Mouse (Mus musculus) G1E-ER4 (cell line): ENCODE results near the gene Ywhae. TPM values are rescaled to one million over a fixed set of nuclear protein-coding genes. Genes with fewer than 3 reads are reported as not detected.

ENCODE experiments used
- GATA1 ChIP-seq: IDR thresholded peaks from one replicate; pipeline ENCODE4 v1.8.0; 2012; ENCODE audit warnings: low read length, inconsistent platforms
- polyA plus RNA-seq: library from polyadenylated mRNA; stranded (reverse); fragments of >175 nt; gene quantifications from 2 replicates; pipeline ENCODE4 v1.2.3, GENCODE M21; 2012

The Ywhae gene
- polyA plus RNA-seq, 1 experiment: 613 TPM

DNA sequence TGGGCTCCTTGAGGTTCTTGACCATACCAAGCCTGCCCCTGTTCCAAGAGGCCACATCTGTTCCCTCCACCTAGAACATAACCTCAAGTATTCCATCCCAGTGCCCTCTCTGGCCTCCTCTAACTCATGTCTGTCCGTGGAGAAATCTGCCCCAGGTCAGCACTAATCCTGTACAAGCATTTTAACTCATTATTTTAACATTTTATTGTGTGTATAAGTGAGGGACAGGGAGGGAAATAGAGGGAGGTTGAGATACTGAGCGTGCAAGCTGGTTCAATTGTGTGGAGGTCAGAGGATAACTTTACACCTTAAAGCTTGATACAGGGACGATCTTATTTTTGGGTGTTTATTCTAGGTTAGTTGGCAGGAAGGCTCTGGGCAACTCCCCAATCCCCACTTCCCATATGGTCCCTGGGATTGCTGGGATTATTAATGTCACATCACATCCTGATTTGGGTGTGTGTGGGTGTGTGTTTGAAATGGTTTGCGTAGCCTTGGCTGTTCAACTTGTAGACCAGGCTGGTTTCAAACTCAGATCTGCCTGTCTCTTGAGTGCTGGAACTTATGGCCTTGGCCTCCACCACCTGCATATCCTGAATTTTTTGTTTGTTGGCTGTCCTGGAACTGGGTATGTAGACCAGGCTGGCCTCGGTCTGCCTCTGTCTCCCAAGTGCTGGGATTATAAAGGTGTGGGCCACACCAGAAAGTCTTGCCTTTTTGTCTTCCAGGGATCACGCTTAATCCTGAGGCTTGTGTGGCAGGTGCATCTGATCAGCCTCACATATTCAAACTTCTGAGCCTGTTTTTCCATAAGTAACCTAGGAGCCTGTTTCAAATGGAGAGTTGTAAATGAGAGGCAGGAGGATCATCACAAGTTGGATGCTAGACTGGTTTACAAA lies 35.7 kb downstream of the Ywhae start:
- no peak for TF ChIP-seq GATA1

DNA sequence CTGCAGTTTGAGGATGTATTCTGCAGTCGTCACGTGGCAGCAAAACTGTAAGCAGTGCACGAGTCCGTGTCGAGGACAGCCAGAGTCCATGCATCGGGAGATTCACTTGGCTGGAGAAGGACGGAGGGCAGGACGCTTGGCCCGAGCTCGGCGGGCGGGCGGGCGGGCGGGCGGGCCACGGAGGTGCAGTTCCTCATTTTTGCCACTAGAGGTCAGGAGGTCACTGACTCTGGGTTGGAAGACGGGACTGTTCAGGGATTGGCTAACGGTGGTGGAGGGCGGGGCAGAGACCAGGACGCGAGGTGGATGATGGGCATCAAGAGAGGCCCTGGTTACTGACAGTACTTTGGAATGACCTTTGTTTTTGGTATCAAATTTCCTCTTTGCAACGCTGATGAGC lies 36.5 kb downstream of the Ywhae start:
- TF ChIP-seq GATA1: no peak

DNA sequence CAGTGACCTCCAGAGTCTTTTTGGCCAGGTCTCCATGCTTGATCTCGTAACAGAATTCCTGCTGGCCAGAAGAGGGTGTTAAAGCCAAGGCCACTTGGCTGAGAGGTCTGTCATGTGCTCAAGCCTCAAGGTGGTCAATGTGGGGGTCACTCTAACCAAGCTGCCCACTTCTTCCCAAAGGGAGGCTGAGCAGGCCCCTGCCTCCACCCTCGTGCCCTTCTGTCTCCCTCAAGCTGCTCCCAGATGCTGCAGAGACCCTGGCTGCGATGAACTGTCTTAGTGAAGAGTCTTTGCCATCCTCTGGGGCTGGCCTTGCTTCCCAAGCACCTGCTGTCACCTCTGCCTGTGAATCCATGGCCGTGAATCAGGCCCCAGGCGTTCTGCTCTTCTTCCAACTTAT lies 39.9 kb downstream of the Ywhae start:
- no peak for TF ChIP-seq GATA1

DNA sequence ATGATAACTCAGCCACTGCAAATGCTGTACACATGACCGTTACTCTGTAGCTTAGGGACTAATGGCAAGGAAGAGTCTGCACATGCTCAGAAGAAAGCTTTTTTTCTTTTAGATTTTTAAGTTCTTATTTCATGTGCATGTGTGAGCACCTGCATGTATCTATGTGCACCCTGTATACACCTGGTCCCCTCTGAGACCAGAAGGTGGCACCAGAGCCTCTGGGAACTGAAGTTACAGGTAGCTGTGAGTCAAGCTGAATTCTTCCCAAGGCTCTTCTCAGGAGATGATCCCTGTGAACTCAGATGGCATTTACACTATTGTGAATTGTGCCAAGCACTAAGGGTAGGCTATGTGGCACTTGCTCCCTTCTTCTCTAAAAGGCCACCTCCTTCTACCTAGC lies 43.2 kb downstream of the Ywhae start:
- no peak for TF ChIP-seq GATA1

DNA sequence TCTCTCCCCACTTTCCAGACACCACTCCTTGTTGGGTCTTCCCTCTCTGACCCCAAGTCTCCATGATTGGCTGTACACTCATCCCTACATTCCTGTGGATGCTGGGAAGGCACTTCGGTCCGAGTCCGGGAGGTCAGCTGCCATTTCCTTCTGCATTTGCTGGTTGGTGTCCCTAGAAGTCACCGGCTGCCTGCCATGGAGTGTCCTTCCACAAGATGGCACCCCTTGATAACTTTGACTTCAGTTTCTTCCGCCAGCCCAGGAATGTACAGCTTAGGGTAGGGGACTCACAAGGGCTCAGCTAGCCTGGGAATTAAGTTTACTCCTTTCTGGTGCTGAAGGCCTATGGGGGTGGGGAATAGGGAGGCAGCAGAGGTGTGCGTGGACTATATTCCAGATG lies 49.2 kb downstream of the Ywhae start:
- TF ChIP-seq GATA1: no peak

DNA sequence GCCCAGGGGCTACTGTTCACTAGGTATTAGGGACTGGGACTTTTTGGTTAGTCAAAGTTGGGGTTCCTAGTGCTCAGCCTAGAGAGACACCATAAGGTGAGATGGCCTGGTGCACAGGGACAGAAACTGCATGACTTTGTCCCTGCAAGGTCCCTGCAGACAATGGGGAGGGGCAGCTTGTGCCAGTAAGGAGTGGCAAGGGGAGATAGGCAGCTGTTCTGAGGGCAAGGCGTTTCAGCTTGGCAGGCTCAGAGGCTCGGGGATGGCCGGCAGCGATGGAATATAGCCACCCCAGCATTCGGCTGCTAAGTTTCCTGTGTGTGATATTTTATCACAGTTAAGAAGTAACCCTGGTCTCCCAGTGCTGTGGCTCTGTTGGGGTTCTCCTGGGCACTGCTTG lies 51.1 kb downstream of the Ywhae start:
- TF ChIP-seq GATA1: no peak

DNA sequence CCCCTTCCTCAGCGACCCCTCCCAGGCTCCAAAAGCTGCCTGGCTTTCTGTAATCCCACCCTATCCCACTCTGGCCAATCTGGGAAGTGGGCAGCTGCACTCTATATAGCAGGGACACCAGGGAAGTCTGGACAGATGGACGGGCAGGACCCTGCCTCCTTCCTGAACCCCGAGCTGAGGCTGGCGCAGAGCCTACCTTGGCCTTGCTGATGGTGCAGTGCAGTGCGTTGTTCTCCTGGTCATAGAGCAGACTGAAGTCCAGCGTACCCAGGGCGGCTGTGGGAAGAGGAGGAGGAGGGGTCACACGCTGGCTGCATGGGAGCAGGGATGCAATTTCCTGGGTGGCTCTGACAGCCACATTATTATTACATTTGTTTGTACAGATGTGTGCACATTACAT lies 53.2 kb downstream of the Ywhae start:
- no peak for TF ChIP-seq GATA1

DNA sequence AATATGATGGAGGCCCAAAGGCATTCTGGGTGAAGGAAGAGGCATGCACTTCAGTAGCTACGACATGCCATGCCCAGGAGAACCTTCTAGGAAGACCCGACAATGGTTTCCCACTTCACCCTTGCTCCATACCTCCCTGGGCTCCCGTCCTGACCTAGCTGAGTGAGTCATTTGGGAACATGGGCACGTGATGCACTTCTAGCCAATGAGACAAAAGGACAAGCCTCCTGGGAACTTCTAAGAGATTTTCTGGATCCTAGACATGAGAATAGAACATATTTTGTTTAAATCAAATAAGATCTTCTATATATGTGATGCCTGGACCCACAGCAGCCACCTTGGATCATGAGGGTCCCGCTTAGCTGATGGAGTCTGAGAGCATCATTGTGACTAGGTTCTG lies 59.9 kb downstream of the Ywhae start:
- TF ChIP-seq GATA1: no peak

DNA sequence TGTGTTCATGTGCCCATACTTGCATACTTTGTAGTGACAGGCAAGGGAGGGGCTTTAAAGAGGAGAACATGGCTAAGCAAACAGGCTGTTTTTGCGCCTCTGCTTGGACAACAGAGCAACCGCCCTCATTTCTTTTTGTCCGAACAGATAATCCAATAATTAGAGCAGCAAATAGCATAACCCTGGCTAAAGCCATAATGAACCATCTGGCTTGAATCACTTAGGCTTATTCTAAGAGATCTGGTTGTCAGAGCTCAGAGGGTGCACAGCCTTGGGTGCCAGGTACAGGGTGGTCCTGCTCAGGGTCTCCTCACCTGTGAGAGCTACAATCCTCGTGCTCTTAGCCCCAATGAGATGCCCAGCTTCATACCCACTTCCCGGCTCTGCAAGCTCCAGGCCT lies 60.7 kb downstream of the Ywhae start:
- no peak for TF ChIP-seq GATA1

DNA sequence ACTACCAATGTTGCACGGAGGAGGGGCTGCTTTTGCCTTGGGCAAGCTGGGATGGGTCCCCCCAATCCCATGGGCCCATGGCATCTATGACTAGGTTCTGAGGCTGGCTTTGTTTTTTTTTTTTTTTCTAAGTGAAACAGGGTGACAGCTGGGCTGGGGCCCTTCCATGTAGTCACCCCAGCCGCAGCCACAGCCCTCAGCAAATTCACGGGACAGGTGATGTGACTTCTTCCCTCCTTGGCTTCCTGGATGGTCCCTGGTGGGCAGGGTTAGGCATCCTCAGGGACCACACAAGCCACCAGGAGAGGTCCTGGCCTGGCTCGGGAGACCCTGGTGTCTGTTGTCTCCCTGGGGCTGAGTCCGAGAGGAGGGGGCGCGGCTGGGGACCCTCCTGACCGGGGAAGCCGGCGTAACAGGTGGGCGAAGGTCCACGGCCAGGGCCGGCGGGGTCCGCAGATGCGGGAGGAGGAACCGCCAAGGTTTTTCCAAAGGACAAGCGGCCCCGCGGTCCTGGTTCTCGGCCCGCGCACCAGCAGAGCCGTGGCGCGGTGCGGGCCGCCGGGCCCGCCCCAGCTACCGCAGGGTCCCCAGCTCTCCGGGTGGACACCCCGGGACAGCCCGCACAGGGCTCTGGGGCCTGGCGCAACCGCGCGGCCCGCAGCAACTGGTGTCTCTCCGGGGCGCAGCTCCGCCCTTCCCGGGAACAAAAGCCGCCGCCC lies 62.1 kb downstream of the Ywhae start:
- no peak for TF ChIP-seq GATA1

DNA sequence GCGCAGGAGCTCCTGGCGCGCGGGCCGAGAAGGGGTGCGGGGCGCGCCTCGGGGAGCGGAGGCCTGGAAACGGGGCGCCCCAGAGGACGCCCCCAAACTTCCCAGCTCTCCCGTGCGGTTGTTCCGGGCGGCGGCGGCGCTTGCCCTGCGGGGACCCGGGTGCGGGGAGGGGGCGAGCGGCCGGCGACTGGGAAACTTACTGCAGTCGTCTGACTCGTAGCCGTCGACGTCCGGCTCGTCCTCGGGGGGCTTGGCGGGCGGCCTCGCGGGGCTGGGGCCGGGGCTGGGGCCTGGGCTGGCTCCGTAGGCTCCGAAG lies 62.6 kb downstream of the Ywhae start:
- TF ChIP-seq GATA1: no peak

DNA sequence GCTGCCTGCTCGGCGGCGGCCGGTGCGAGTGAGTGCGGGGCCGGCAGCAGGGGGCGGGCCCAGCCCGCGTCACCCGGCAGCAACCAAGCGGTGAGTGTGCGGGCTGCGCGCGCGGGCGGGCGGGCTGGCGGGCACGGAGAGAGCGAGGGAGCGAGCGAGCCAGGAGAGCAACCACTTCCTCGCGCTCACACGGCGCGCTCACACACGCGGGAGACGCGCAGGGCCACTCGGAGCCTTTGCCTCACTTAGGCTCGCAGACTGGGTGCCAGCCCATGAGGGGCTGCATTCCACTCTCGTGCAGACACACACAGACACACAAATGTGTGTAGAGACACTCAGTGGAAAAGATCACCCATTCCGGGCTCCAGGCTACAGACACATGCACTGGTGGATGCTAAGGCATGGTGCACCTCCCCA lies 63.4 kb downstream of the Ywhae start, which contains the start of gene Doc2b:
Gene Doc2b (minus strand): TSS at position 21 of the 417 bp plus-strand sequence.
- TF ChIP-seq GATA1: no peak

DNA sequence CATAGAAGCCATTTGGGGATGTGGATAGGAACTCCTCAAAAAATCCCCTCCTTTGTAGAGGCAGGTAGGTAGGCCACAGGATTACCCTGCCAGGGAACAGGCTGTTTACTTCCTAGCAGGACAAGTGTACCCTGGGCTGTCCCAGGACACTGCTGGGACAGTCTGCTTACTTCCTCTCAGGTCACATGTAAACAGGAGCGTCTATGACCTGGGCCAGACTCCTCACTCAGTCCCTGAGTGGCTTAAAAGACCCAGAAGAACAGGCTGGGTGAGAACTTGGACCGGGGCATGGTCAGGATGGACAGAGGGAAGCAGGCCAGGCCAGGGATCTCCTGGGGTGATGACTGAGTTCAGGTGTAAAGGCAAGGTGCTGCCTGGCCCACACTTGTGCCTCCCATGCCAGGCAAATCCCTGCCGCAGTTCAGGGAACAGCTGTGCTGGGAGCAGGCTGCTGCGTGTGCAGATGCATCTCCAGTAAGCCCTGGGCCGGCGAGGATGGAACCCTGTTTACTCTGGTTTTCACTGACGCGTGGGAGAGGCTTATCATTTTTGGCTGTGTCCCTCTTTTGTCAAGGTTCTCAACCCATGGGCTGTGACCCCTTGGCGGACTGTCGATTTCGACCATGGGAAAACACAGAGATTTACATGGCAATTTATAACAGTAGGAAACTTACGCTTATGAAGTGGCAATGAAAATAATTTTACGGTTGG lies 64.0 kb downstream of the Ywhae start:
- TF ChIP-seq GATA1: no peak

DNA sequence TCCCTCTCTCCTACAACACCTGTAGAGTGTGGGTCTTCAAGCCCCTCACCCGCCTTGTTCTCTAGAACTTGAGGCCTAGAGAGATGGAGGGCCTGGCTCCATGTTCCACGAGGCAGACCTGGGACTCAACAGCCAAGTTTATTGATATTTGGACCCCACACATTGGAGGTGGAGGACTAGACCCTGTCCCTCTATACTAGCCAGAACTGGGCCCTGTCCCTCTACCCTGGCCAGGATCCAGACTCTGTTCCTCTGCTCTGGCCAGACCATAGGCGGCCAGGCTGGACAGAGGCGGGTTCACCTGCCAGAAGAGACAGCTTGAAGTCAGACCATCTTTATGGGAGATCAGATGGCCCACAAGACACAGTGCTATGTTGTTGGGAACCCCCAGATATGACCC lies 68.7 kb downstream of the Ywhae start:
- TF ChIP-seq GATA1: no peak

DNA sequence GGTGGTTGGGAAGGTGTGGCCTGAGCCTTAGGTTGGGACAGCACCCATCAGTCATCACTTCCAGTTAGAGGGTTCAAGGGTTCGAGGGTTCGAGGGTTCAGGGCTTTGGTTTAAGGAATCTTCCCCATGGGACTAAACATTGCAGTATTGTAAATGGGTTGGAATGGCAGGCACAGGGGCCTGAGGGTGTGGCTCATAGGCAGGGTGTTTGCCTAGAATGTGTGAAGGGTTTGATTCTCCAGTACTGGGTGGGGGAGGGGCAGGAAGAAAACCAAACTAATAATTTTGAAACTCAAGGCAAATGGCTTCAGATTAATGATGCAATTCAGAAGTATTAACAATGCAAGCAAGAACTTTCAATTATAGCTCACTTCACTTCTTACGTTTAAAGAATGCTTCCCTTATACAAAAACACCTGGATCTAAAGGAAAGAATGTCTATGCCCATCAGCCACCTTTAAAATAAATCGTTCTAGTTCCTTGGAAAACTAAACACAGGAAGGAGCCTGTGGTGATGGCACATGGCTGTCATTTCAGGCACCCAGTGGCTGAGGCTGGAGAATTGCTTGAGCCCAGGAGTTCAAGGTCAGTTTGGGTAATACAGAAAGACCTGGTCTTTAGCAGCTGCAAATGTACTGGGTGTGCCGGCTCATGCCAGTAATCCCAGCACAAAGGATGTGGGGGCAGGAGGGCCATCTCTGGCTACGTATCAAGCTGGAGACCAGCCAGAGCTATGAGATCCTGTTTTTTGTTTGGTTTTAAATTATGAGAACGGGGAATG lies 69.3 kb downstream of the Ywhae start:
- TF ChIP-seq GATA1: no peak
